14 mouse cellular contexts compared by ENCODE assay signal in genomic region chr16:93425731-93426130, GRCm38 (mm10).
"Had no signal": no experiment of that assay in that cellular context is flagged by ENCODE, and none has a peak within 500 bp of the region (broad histone marks: within the 10 kb centered on the region; RNA-seq: fewer than 3 reads in every experiment).

No protein-coding gene starts in this region.

- H3K27me3 ChIP-seq: neural tube, embryonic 12.5 days had no signal

- H3K9ac ChIP-seq: lung, embryonic 14.5 days; midbrain, embryonic 12.5 days; neural tube, embryonic 12.5 days had no signal

- H3K4me2 ChIP-seq: lung, embryonic 14.5 days; midbrain, embryonic 12.5 days; neural tube, embryonic 12.5 days had no signal

- DNase-seq: lung, adult 18-20 months; lung, embryonic 14.5 days; lung, postnatal 10 days; lung, postnatal 4 days; midbrain, embryonic 14.5 days; right cerebral cortex, postnatal 14 days; spleen, adult 18-20 months; thymus, adult 2 months; thymus, postnatal 25 days; thymus, postnatal 4 days had no signal

- H3K4me1 ChIP-seq: neural tube, embryonic 12.5 days had no signal

- H3K4me3 ChIP-seq: midbrain, embryonic 10.5 days; midbrain, embryonic 12.5 days; neural tube, embryonic 12.5 days had no signal

- ATAC-seq: midbrain, embryonic 16.5 days had no signal

- H3K27ac ChIP-seq: midbrain, embryonic 10.5 days; midbrain, embryonic 12.5 days; neural tube, embryonic 12.5 days had no signal

- H3K9me3 ChIP-seq: midbrain, embryonic 10.5 days; midbrain, embryonic 12.5 days; neural tube, embryonic 12.5 days had no signal

- H3K36me3 ChIP-seq: midbrain, embryonic 10.5 days; midbrain, embryonic 12.5 days; neural tube, embryonic 12.5 days had no signal
